ENCODE assay signal across 17 mouse cellular contexts in the genomic region with DNA sequence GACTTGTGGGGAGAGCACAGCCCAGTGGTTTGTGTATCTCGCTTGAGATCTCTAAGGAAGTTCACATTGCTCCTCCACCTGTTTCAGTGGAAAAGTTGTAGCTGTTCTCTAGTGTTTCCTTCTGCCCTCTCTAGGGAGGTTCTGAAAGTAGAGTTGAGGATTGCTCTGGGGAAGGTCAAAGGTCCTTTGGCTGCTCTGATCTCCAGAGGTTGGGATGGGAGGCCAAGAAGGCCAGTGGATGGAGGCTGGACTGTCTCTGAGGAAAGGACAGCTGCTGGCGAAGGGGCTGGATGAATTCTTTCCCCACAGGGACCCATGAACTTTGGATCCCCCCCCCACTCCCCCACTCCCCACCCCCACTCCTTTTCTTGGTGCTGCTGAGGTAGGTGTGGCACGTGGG. TPM values are rescaled to one million over a fixed set of nuclear protein-coding genes. Genes with fewer than 3 reads are reported as not detected.
DNase-seq lines count a peak whose midpoint lies in the region; ATAC-seq lines count a peak whose summit lies in the region.
"Had no signal": no experiment of that assay in that cellular context is flagged by ENCODE, and none has a peak within 500 bp of the region (broad histone marks: within the 10 kb centered on the region; RNA-seq: fewer than 3 reads in every experiment).

No protein-coding gene starts in this region.

- no peak for ATAC-seq in kidney, embryonic 14.5 days (ENCODE audit: low FRiP score, low TSS enrichment)
- no peak for ATAC-seq in stomach, embryonic 16.5 days (ENCODE audit: insufficient read depth, low FRiP score)
- no peak for ATAC-seq in monocyte, adult 5-6 weeks (replicated peaks; ENCODE audit: insufficient number of reproducible peaks, low FRiP score, low TSS enrichment, poor library complexity, severe bottlenecking)
- ATAC-seq: CD4-positive, CD25-positive, alpha-beta regulatory T cell, adult 4 months; forebrain, embryonic 15.5 days had no signal

- H3K27me3 ChIP-seq in kidney, embryonic 14.5 days (ENCODE audit: control insufficient read depth, insufficient read depth, low read length): no peaks in the 10 kb centered on the region
- 0 out of 2 replicates have a peak, but pooled peaks cover 6% of the 10 kb centered on the region for H3K27me3 ChIP-seq in embryonic facial prominence, embryonic 10.5 days (replicated peaks; ENCODE audit: low read depth, poor library complexity, severe bottlenecking)
- H3K27me3 ChIP-seq in stomach, embryonic 16.5 days (ENCODE audit: control insufficient read depth, insufficient read depth, low read length): no peaks in the 10 kb centered on the region
- H3K27me3 ChIP-seq: forebrain, embryonic 15.5 days had no signal

- WGBS in kidney, embryonic 14.5 days: 71% methylated on average over 3 of the region's 3 CpGs
- WGBS in embryonic facial prominence, embryonic 10.5 days: 86% methylated on average over 3 of the region's 3 CpGs
- 54% methylated on average over 3 of the region's 3 CpGs for WGBS in stomach, embryonic 16.5 days

- peaks cover 38% of the 10 kb centered on the region for H3K4me1 ChIP-seq in kidney, embryonic 14.5 days (ENCODE audit: control insufficient read depth, insufficient read depth, low read length)
- peaks cover 36% of the 10 kb centered on the region for H3K4me1 ChIP-seq in embryonic facial prominence, embryonic 10.5 days
- peaks cover 64% of the 10 kb centered on the region for H3K4me1 ChIP-seq in stomach, embryonic 16.5 days (ENCODE audit: control insufficient read depth, insufficient read depth, low read length)
- H3K4me1 ChIP-seq: forebrain, embryonic 15.5 days had no signal

- no peak overlapping the region for H3K27ac ChIP-seq in kidney, embryonic 14.5 days (ENCODE audit: low read depth, low read length)
- peak overlapping the region; percentile 51; the same call in 1 of the 2 replicates for H3K27ac ChIP-seq in embryonic facial prominence, embryonic 10.5 days (replicated peaks)
- peak overlapping the region; percentile 29; the same call in 1 of the 2 replicates for H3K27ac ChIP-seq in stomach, embryonic 16.5 days (ENCODE audit: low read length)
- H3K27ac ChIP-seq: forebrain, embryonic 15.5 days; hindbrain, embryonic 14.5 days had no signal

- no peaks in the 10 kb centered on the region for H3K36me3 ChIP-seq in kidney, embryonic 14.5 days (ENCODE audit: control insufficient read depth, insufficient read depth, low read length)
- no peaks in the 10 kb centered on the region for H3K36me3 ChIP-seq in embryonic facial prominence, embryonic 10.5 days (replicated peaks)
- H3K36me3 ChIP-seq in stomach, embryonic 16.5 days (ENCODE audit: control insufficient read depth, insufficient read depth, low read length): no peaks in the 10 kb centered on the region
- H3K36me3 ChIP-seq: forebrain, embryonic 15.5 days had no signal

- H3K4me3 ChIP-seq in kidney, embryonic 14.5 days (ENCODE audit: low read length): no peak overlapping the region
- H3K4me3 ChIP-seq in embryonic facial prominence, embryonic 10.5 days: no peak overlapping the region
- H3K4me3 ChIP-seq in stomach, embryonic 16.5 days (replicated peaks; ENCODE audit: low read length): no peak overlapping the region
- H3K4me3 ChIP-seq: erythroblast, embryonic 14.5 days; forebrain, embryonic 15.5 days; myocyte had no signal

- DNase-seq in kidney, adult 11 months: peak; percentile 75
- DNase-seq in embryonic facial prominence, embryonic 10.5 days (ENCODE audit: low spot score): no peak
- DNase-seq in kidney, adult 9 months: peak; percentile 79
- DNase-seq in thymus, adult 18-20 months: no peak
- DNase-seq: adrenal gland, adult 8-10 months; cerebellum, adult 8-10 months; layer of hippocampus, postnatal 36 days; right cerebral cortex, adult 18-20 months had no signal

- H3K9ac ChIP-seq in kidney, embryonic 14.5 days (ENCODE audit: low read depth, low read length): no peak overlapping the region
- no peak overlapping the region for H3K9ac ChIP-seq in stomach, embryonic 16.5 days (ENCODE audit: low read length)
- H3K9ac ChIP-seq: forebrain, embryonic 15.5 days; hindbrain, embryonic 14.5 days had no signal

- no peaks in the 10 kb centered on the region for H3K9me3 ChIP-seq in kidney, embryonic 14.5 days (ENCODE audit: control insufficient read depth, low read length)
- no peaks in the 10 kb centered on the region for H3K9me3 ChIP-seq in embryonic facial prominence, embryonic 10.5 days
- H3K9me3 ChIP-seq in stomach, embryonic 16.5 days (replicated peaks; ENCODE audit: control insufficient read depth, low read length): no peaks in the 10 kb centered on the region
- H3K9me3 ChIP-seq: forebrain, embryonic 15.5 days had no signal

- H3K4me2 ChIP-seq in kidney, embryonic 14.5 days (replicated peaks; ENCODE audit: low read depth, low read length): no peak overlapping the region
- H3K4me2 ChIP-seq in stomach, embryonic 16.5 days (ENCODE audit: low read depth, low read length): no peak overlapping the region
- H3K4me2 ChIP-seq: forebrain, embryonic 15.5 days; hindbrain, embryonic 14.5 days; midbrain, embryonic 11.5 days had no signal

RNA-seq across cellular contexts. Expression of a gene that starts 23.7 kb away (rescaled TPM):
- 7.9 and 15.1 TPM in 2 replicates for polyA plus RNA-seq in kidney, embryonic 14.5 days (2014; fragmentation: Nextera tagmentation; extraction: Ambion mirVana)
- polyA plus RNA-seq in embryonic facial prominence, embryonic 10.5 days (2016; fragmentation: Nextera tagmentation; extraction: Ambion mirVana): 3.3 and 3.9 TPM in 2 replicates
- polyA plus RNA-seq in stomach, embryonic 16.5 days (2015; fragmentation: Nextera tagmentation; extraction: Ambion mirVana): 10.2 and 11.6 TPM in 2 replicates
- total RNA-seq in monocyte, adult 5-6 weeks (2017): 54.4 to 58.3 TPM (median 55.2 TPM) in 3 replicates

Comparison
In these comparisons a context has a peak if more than half of its experiments do, and no peak if none do; other contexts are left out.
1. DNase-seq: peak in kidney, adult 11 months (single experiment) and kidney, adult 9 months (single experiment); none in embryonic facial prominence, embryonic 10.5 days (single experiment) and thymus, adult 18-20 months (0 of 2).